Mouse (Mus musculus): ENCODE measurements around the gene Kansl3. TPM values are rescaled to one million over a fixed set of nuclear protein-coding genes. Genes with fewer than 3 reads are reported as not detected.

Kansl3 gene
- polyA plus RNA-seq, 1 experiment from 2014 or later = 43.6 TPM

GRCm38 (mm10) chr1:36308966-36309475 is 60.0 kb downstream of the Kansl3 start:
- Histone ChIP-seq H3K9me3 (replicated peaks; ENCODE audit: control insufficient read depth, low read length) (no peaks in the 10 kb centered on the region), H3K36me3 (ENCODE audit: control insufficient read depth, insufficient read depth) (no peaks in the 10 kb centered on the region; the same call in 1 of the 2 replicates), H3K9ac (ENCODE audit: low read length) (peak overlapping the region; percentile 82), H3K4me2 (ENCODE audit: low read depth, low read length) (peak overlapping the region; percentile 73), H3K27ac (ENCODE audit: low read length) (peak overlapping the region; percentile 66), H3K4me1 (ENCODE audit: control insufficient read depth, insufficient read depth, low read length) (peaks cover 23% of the 10 kb centered on the region), H3K4me3 (ENCODE audit: low read length) (peak overlapping the region; percentile 74), H3K27me3 (ENCODE audit: control insufficient read depth, insufficient read depth, low read length) (no peaks in the 10 kb centered on the region)
- no peak for ATAC-seq (replicated peaks; ENCODE audit: extremely low read depth, insufficient read depth, low FRiP score)
- WGBS = 56% methylated on average over 9 of the region's 9 CpGs

GRCm38 (mm10) chr1:36308451-36308901 is 60.5 kb downstream of the Kansl3 start:
- 8% methylated on average over 12 of the region's 12 CpGs for WGBS
- no peak for ATAC-seq (replicated peaks; ENCODE audit: extremely low read depth, insufficient read depth, low FRiP score)
- H3K4me3 ChIP-seq (ENCODE audit: low read length) = peak overlapping the region; percentile 74
- peak overlapping the region; percentile 82 for H3K9ac ChIP-seq (ENCODE audit: low read length)
- H3K27ac ChIP-seq (ENCODE audit: low read length) = no peak overlapping the region
- H3K9me3 ChIP-seq (replicated peaks; ENCODE audit: control insufficient read depth, low read length) = no peaks in the 10 kb centered on the region
- peak overlapping the region; percentile 73 for H3K4me2 ChIP-seq (ENCODE audit: low read depth, low read length)
- H3K4me1 ChIP-seq (ENCODE audit: control insufficient read depth, insufficient read depth, low read length) = peaks cover 27% of the 10 kb centered on the region
- no peaks in the 10 kb centered on the region for H3K27me3 ChIP-seq (ENCODE audit: control insufficient read depth, insufficient read depth, low read length)
- no peaks in the 10 kb centered on the region; the same call in 1 of the 2 replicates for H3K36me3 ChIP-seq (ENCODE audit: control insufficient read depth, insufficient read depth)

DNA sequence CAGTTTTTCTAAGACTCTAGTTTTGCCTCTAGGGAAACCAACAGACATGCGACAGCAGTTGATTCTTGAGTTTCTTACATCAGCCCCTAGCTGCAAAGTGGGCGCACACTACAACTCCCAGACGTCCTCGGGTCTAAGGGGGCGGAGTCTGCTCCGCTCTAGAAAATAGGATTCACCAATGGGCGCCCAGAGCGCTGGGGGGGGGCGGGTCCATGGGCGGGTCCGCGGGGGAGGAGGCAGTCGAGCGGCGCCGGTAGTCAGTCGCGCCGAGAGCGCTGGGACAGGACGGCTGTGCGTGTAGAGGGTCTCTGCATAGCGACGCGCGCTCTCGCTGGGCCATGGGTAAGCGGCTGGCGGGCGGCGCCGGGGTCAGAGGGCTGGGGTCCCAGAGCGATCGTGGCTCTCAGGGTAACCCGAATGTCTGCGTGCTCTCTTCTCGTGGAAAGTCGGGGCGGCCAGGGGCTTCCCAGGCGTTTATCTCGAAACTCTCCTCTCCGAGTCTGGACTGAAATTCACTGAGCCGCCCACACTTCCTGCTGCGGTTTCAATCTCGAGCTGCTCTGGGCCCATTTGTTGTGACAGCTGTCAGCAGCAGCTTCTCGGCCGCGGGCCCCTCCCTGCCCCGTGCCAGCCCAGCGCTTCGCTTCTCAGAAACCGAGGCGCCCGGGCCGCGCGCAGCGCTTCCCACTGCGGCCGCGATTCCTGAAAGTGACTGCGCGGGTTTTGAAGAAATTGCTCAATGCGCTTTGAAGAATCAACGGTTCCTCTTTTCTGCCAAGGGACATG is 61.3 kb downstream of the Kansl3 start, which contains the start of gene Arid5a:
Gene Arid5a, plus strand, starts transcription at position 239 of the 786 bp plus-strand sequence.
- peaks cover 32% of the 10 kb centered on the region for H3K4me1 ChIP-seq (ENCODE audit: control insufficient read depth, insufficient read depth, low read length)
- ATAC-seq (replicated peaks; ENCODE audit: extremely low read depth, insufficient read depth, low FRiP score) = peak; percentile 87
- under 1% methylated on average over 65 of the region's 65 CpGs for WGBS

DNA sequence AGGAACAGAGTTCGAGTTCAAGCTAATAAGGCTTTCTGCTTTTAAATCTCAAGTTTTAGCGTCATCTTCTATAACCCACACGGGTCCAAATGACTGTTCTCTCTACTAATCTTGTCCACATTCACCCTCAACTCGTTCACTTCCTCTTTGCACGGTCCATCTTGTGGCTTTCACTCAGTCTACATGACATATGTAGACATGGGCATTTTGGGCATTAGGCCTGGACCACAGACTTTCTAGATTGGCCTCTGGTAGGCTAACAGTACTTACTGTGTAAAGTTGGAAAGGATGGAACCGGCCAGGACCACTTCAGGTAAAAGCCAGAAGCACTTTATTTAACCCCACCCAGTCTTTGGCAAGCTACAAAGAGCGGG is 61.9 kb downstream of the Kansl3 start:
- no peak overlapping the region for H3K4me3 ChIP-seq (ENCODE audit: low read length)
- no peak for ATAC-seq (replicated peaks; ENCODE audit: extremely low read depth, insufficient read depth, low FRiP score)
- WGBS = 60% methylated on average over 7 of the region's 7 CpGs

More for the DNA sequence above, 61.3 kb downstream of the Kansl3 start, which contains the start of gene Arid5a:
- Histone ChIP-seq H3K27me3 (ENCODE audit: control insufficient read depth, insufficient read depth, low read length) (no peaks in the 10 kb centered on the region), H3K4me2 (ENCODE audit: low read depth, low read length) (peak within 1 kb of the TSS; percentile 73), H3K9ac (ENCODE audit: low read length) (peak within 1 kb of the TSS; percentile 82), H3K4me3 (ENCODE audit: low read length) (peak within 1 kb of the TSS; percentile 74), H3K36me3 (ENCODE audit: control insufficient read depth, insufficient read depth) (no peaks in the 10 kb centered on the region; the same call in 1 of the 2 replicates), H3K27ac (ENCODE audit: low read length) (peak within 1 kb of the TSS; percentile 85), H3K9me3 (replicated peaks; ENCODE audit: control insufficient read depth, low read length) (no peaks in the 10 kb centered on the region)

GRCm38 (mm10) chr1:36306120-36306519 is 62.9 kb downstream of the Kansl3 start:
- 82% methylated on average over 6 of the region's 6 CpGs for WGBS
- Histone ChIP-seq H3K27me3 (ENCODE audit: control insufficient read depth, insufficient read depth, low read length) (no peaks in the 10 kb centered on the region), H3K4me2 (ENCODE audit: low read depth, low read length) (no peak overlapping the region), H3K27ac (ENCODE audit: low read length) (no peak overlapping the region), H3K4me1 (ENCODE audit: control insufficient read depth, insufficient read depth, low read length) (peaks cover 32% of the 10 kb centered on the region), H3K36me3 (ENCODE audit: control insufficient read depth, insufficient read depth) (no peaks in the 10 kb centered on the region), H3K9ac (ENCODE audit: low read length) (no peak overlapping the region), H3K4me3 (ENCODE audit: low read length) (no peak overlapping the region), H3K9me3 (replicated peaks; ENCODE audit: control insufficient read depth, low read length) (no peaks in the 10 kb centered on the region)
- no peak for ATAC-seq (replicated peaks; ENCODE audit: extremely low read depth, insufficient read depth, low FRiP score)

More for the DNA sequence above, 61.9 kb downstream of the Kansl3 start:
- no peaks in the 10 kb centered on the region; the same call in 1 of the 2 replicates for H3K36me3 ChIP-seq (ENCODE audit: control insufficient read depth, insufficient read depth)
- no peaks in the 10 kb centered on the region for H3K27me3 ChIP-seq (ENCODE audit: control insufficient read depth, insufficient read depth, low read length)
- no peaks in the 10 kb centered on the region for H3K9me3 ChIP-seq (replicated peaks; ENCODE audit: control insufficient read depth, low read length)
- H3K9ac ChIP-seq (ENCODE audit: low read length) = no peak overlapping the region
- H3K4me1 ChIP-seq (ENCODE audit: control insufficient read depth, insufficient read depth, low read length) = peaks cover 32% of the 10 kb centered on the region
- no peak overlapping the region for H3K4me2 ChIP-seq (ENCODE audit: low read depth, low read length)
- H3K27ac ChIP-seq (ENCODE audit: low read length) = no peak overlapping the region

GRCm38 (mm10) chr1:36304764-36305163 is 64.2 kb downstream of the Kansl3 start:
- ATAC-seq (replicated peaks; ENCODE audit: extremely low read depth, insufficient read depth, low FRiP score) = no peak
- WGBS = 30% methylated on average over 7 of the region's 7 CpGs
- H3K4me2 ChIP-seq (ENCODE audit: low read depth, low read length) = peak overlapping the region; percentile 16; the same call in 1 of the 2 replicates
- no peaks in the 10 kb centered on the region for H3K27me3 ChIP-seq (ENCODE audit: control insufficient read depth, insufficient read depth, low read length)
- H3K9me3 ChIP-seq (replicated peaks; ENCODE audit: control insufficient read depth, low read length) = no peaks in the 10 kb centered on the region
- no peaks in the 10 kb centered on the region for H3K36me3 ChIP-seq (ENCODE audit: control insufficient read depth, insufficient read depth)
- H3K9ac ChIP-seq (ENCODE audit: low read length) = peak overlapping the region; percentile 14; the same call in 1 of the 2 replicates
- peak overlapping the region; percentile 75 for H3K27ac ChIP-seq (ENCODE audit: low read length)
- no peak overlapping the region for H3K4me3 ChIP-seq (ENCODE audit: low read length)
- peaks cover 30% of the 10 kb centered on the region for H3K4me1 ChIP-seq (ENCODE audit: control insufficient read depth, insufficient read depth, low read length)

- Histone ChIP-seq H3K27me3 (ENCODE audit: control insufficient read depth, insufficient read depth, low read length) (0 out of 2 replicates have a peak, but pooled peaks cover under 1% of the 10 kb centered on the region), H3K36me3 (ENCODE audit: control insufficient read depth, insufficient read depth) (no peaks in the 10 kb centered on the region), H3K9me3 (replicated peaks; ENCODE audit: control insufficient read depth, low read length) (no peaks in the 10 kb centered on the region), H3K4me3 (ENCODE audit: low read length) (peak overlapping the region; percentile 27), H3K9ac (ENCODE audit: low read length) (peak overlapping the region; percentile 68), H3K27ac (ENCODE audit: low read length) (peak overlapping the region; percentile 82), H3K4me2 (ENCODE audit: low read depth, low read length) (peak overlapping the region; percentile 71), H3K4me1 (ENCODE audit: control insufficient read depth, insufficient read depth, low read length) (peaks cover 21% of the 10 kb centered on the region)
- peak; percentile 67 for ATAC-seq (replicated peaks; ENCODE audit: extremely low read depth, insufficient read depth, low FRiP score)
- WGBS = 8% methylated on average over 30 of the region's 30 CpGs
Measured at GRCm38 (mm10) chr1:36303381-36304320, 65.3 kb downstream of the Kansl3 start.

DNA sequence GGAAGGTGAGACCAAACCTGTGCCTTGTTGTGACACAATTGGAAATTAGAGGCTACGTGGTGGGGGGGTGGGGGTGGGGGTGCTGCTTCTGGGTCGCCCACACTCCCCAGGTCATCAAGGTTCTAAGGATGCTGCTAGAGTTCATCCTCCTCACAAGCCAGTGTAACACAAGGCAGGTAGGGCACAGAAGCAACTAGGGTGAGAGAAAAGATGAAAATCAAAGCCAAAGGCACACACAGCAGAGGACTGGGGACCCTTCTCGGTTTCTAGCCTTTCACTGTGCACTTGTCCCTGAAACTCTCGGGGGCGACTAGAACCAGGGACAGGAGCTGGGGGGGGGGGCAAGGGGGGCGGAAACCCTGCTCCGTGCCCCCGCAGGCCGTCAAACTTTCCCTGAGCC is 66.0 kb downstream of the Kansl3 start:
- peak overlapping the region; percentile 27 for H3K4me3 ChIP-seq (ENCODE audit: low read length)
- peaks cover 6% of the 10 kb centered on the region for H3K27me3 ChIP-seq (ENCODE audit: control insufficient read depth, insufficient read depth, low read length)
- peak overlapping the region; percentile 82 for H3K27ac ChIP-seq (ENCODE audit: low read length)
- peak overlapping the region; percentile 68 for H3K9ac ChIP-seq (ENCODE audit: low read length)
- WGBS = 19% methylated on average over 9 of the region's 9 CpGs
- H3K9me3 ChIP-seq (replicated peaks; ENCODE audit: control insufficient read depth, low read length) = no peaks in the 10 kb centered on the region
- H3K36me3 ChIP-seq (ENCODE audit: control insufficient read depth, insufficient read depth) = no peaks in the 10 kb centered on the region
- ATAC-seq (replicated peaks; ENCODE audit: extremely low read depth, insufficient read depth, low FRiP score) = no peak
- peak overlapping the region; percentile 71 for H3K4me2 ChIP-seq (ENCODE audit: low read depth, low read length)
- H3K4me1 ChIP-seq (ENCODE audit: control insufficient read depth, insufficient read depth, low read length) = peaks cover 18% of the 10 kb centered on the region
